Mouse (Mus musculus): ENCODE measurements at regions not wholly inside any gene's neighbourhood (a gene's known extent, or its start where the extent isn't known, plus 50 kb on each side); places are given as distances from the start of the nearest gene placed in this dataset.

- DNase-seq (ENCODE audit: low spot score in 2 of 2) = no peak
These were observed 615.3 kb upstream of the Sall1 start for GRCm38 (mm10) chr8:89658998-89659944.

GRCm38 (mm10) chr8:89655369-89655768 lies 611.4 kb upstream of the Sall1 start:
- no peak for DNase-seq (ENCODE audit: low spot score in 2 of 2)

DNA sequence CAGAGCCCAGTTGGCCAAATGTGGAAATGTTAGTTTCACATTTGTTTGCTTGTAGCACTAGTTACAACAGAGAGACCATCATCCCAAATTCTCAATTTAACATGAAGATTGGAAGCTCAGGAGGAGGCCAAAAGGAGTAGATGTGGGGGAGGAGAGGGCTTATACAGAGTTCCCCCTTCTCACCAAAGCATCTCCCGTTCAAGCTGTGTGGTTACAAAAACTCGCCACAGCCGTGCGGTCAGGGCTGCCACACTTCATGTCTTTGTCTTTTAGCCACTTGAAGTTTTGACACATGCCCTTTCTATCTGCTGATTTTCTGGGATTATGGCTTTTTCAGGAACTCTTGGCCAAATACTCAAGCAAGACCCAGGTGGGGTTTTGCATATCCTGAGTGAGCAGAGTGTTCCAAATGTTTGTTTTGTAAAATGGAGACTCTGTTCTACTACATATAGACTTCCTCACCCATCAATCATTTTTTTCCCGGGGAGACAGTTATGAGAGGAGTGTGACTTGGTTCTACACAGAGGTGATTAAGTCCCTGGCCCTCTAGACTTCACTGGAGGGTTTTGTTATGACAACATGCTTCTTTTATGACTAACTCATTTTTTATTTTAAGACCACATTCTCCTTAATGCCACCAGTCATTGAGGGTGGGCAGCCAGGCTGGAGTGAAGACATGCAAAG lies 605.4 kb upstream of the Sall1 start:
- no peak for DNase-seq (ENCODE audit: low spot score in 2 of 2)

DNA sequence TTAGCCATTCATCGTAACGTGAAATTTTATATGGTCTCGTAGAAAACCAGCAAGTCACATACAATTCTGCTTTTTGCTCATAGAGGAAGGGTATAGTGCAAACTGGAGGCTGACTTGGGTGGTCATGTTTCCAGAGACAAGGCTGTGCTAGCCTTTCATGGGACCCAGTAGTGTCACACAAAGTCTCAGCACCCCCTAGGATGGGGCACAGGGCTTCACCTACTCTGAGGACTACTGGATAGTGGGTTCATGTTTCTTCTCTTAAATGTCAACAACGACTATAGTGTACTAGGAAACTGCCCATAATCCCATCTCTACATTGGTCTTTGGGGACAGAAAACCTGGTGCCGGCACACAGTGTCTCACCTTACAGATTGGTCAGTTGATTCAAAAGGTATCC lies 603.0 kb upstream of the Sall1 start:
- DNase-seq (ENCODE audit: low spot score in 2 of 2) = no peak

DNA sequence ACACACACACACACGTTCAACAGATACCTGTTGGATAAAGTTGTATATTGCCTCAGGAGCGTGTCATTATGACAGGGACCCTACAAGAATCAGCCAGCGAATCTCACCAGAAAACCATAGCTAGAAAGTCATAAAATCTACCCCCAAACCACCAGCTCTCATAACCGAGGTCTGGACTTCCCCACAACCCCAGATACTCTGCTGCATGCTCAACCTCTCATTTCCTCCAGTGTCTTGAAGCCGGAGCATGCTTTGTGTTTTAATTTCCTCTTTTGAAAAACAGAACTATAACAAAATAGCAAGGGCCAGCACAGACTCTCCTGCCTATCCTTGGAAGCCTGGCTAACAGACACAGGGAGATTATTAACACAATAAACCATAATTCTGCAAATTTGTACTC lies 597.4 kb upstream of the Sall1 start:
- no peak for DNase-seq (ENCODE audit: low spot score in 2 of 2)

DNA sequence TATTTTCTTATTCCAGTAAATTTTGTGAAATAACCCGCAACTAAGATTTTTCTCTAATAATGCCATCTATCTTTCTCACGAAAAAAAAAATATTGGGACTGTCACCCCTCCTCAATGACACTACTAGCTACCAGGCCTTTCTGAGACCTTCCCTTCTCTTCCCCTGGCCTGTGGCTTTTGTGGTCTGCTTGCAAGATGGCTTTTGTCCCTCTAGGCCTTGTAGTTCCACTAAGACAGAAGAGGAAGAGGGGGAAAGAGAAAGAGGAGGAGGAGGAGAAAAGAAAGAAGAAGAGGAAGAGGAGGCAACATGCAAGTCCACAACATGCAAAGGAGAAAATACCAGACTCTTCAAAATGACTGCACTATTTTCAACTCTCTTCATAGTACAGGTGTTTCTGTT lies 590.9 kb upstream of the Sall1 start:
- DNase-seq (ENCODE audit: low spot score in 2 of 2) = no peak

- no peak for DNase-seq (ENCODE audit: low spot score in 2 of 2)
These were observed 588.3 kb upstream of the Sall1 start for GRCm38 (mm10) chr8:89632304-89632703.

- no peak for DNase-seq (ENCODE audit: low spot score in 2 of 2)
These were observed 586.6 kb upstream of the Sall1 start for GRCm38 (mm10) chr8:89630540-89630939.

DNA sequence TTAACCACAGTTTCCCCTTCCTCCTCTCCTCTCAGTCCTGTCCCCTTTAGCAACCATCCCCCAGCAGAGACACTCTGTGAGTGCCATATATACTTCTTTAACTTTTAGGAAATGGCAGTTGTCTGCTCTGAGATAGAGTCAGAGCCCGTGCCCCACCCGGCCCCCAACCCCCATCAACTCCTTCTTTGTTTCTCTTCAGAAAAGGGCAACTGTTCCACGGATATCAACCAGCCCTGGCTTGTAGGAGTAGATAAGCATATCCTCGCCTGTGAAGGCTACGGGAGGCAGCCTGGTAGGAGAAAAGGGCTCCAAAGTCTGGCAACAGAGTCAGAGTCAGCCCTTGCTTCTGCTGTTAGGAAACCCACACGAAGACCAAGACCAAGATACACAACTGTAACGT lies 574.1 kb upstream of the Sall1 start:
- DNase-seq (ENCODE audit: low spot score in 2 of 2) = no peak

- no peak for DNase-seq (ENCODE audit: low spot score in 2 of 2)
These were observed 572.0 kb upstream of the Sall1 start for GRCm38 (mm10) chr8:89615863-89616558.

DNA sequence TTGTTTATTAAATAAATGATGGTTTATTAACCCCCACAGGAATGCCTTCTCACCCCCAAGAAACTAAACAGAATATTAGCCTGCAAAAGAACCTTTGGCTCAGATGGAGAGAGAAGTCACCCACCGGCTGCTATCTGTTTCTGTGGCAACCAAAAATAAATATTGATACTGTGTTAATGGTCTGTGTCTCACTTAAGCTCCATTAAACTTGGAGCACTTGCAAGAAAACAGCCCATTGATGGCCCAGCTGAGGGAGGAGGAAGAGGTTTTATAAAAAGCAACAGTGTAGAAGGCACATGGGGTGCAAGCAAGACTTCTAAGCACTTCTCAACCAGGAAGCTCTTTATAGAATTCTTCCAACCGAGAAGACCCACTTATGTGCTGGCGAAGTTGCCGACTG lies 565.1 kb upstream of the Sall1 start:
- no peak for DNase-seq (ENCODE audit: low spot score in 2 of 2)

DNA sequence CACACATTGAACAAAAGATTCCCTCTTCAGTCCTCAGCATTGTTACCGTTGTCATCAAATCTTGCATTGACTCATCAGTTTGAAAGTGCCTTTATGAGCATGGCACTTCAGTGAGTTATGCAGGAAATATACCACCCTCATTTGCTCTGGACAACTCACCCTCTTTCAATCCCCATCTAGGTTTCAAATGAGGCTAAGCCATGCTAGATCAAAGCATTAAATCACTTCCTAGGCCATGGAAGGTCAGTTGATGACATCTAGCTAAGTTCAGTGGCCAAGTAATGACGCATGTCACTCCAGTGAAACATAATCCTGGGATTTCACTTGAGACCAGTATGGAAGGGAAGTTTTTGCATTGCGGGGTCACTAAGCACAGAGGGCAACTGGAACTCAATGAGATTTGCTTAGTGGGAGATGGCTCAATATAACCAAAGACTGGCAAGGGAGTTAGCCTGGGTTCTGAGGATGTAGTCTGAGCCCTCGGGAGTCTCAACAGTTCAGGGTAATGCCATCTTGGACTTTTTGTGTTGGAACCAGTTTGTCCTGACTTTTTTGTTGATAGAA lies 562.0 kb upstream of the Sall1 start:
- DNase-seq (ENCODE audit: low spot score in 2 of 2) = no peak

GRCm38 (mm10) chr8:89604461-89604860 lies 560.5 kb upstream of the Sall1 start:
- DNase-seq (ENCODE audit: low spot score in 2 of 2) = no peak

DNA sequence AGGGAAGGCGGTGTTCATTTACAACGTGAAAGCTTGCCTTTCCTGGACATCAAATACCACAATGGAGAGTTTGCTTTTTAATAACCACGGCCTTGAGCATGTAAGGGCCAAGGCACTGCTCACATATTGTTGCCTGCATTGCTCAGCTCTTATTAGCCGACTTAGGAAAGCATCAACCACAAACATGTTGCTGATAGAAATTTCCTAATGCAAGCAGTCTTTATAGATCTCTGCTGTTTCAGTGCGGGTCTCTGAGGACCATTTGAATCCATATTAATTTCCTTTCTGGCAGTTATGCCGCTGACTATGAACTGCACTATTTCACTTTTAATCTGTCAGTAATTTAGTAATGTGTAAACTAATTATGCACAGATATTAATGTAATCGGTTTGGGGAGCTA lies 552.4 kb upstream of the Sall1 start:
- DNase-seq (ENCODE audit: low spot score in 2 of 2) = no peak

DNA sequence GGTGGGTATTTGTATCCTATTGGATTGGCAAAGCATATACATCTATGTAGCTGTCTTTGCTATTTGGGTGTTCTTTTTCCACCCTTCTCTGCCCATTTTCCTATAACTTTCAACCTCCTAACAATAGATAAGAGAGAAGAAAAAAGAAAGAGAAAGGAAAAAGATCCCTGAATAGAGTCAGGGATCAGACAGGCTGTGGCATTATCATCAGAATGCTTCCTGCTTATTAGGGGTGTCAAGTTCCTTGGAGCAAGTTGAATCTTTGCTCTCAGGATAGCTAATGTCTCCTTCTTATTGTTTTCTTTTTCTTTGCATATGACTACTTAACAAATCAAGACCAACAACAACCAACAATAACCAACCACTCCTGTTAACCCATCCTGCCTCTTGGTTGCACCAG lies 539.1 kb upstream of the Sall1 start:
- no peak for DNase-seq (ENCODE audit: low spot score in 2 of 2)

DNA sequence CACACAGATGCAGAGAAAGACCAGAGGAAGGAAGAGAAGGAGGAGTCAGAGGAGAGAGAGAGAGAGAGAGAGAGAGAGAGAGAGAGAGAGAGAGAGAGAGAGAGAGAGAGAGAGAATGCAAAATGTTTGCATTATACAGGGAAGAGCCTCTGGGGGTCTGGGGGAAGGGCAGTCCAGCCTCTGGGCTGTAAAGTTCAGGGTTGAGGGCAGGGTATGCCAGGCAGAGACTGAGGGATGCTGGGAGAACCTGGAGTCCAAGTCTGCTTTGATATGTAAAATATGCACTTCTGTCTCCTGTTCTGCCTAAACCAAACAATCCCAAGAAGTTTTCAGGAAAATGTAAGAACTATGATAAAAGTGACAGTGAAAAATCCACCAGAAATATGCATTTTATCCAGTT lies 538.6 kb upstream of the Sall1 start:
- DNase-seq (ENCODE audit: low spot score in 2 of 2) = no peak

DNA sequence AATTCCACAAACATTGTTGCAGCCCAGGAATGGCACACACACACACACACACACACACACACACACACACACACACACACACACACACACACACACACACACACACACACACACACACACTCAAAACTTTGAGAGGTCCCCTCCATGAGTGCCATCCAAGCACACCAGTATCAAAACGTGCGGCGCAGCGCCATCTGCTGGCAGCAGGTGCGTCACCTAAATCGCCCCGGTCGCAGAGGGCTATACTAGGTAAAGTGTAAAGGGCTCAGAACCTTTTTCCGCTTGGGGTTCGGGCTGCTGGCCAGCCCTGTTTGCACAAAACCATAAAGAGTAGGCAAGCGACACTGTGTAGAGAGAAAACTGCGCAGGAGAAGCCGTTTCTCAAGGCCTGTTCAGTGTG lies 527.9 kb upstream of the Sall1 start:
- DNase-seq (ENCODE audit: low spot score in 2 of 2) = peak; percentile 69 to 72

DNA sequence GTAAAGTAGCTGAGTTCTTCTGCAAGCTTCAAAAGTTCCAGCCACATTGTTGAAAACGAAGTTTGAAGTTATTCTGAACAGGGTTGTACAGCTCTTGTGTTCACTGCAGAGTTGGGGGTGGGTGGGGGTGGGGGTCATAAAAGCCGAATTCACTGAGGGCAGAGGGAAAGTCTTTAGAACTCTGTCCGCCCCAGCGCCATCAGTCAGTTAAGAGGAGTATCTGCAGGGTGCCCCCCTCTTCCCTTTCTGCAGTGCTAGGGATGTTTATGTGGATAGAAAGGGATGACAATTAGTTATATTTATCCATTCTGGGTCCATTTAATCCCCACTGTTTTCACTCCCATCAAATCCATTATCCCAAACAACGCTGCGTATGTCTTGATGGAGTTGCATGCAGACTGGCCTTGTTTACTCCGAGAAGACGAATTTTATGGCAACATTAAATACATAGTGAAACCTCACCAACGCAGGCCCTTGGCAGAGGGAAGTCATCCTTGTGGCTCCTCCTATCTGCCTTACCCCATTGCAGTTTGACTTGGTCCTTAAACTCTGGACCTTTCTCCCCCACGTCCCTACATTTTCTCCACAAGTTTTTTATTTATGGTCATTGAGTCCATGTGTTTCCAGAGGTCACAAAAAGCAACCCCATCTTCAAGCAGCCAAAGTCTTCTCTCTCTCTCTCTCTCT lies 526.8 kb upstream of the Sall1 start:
- no peak for DNase-seq (ENCODE audit: low spot score in 2 of 2)

DNA sequence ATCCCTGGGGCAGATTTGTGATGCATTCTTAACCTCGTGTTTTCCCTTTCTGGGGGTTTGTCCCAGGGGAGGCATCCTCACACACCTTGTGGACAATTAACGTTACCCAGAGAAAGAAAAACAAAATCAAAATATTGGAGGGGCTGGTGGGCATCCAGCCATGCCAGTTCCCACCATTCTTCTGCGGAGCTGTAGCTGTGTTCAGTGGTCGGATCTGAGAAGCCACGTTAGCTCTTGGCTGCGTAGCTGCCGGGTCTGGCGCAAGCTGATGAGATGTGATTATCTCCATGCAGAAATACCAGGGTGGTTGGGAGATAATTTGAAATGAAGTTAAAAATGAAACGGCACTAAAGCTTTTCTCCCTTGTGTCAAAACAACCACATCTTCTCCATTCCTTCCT lies 525.4 kb upstream of the Sall1 start:
- no peak for DNase-seq (ENCODE audit: low spot score in 2 of 2)

DNA sequence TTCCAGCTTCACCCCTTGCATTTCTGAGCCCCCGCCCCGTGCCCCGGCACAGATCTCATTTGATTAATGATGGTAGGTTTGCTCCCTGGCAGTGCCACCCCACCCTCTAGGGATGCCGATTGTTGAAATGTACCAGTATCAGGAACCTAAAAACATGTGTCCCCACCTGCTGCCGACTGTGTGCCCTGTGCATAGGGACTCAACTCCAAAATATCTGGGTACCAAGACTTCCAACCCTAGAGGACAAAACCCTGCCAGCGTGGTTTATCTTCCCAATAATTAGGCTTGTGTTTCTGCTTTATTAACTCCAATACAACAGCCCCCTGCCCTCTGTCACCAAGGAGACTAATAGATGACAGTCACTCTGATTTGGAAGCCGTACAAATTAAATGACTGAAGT lies 524.7 kb upstream of the Sall1 start:
- DNase-seq (ENCODE audit: low spot score in 2 of 2) = no peak

- DNase-seq (ENCODE audit: low spot score in 2 of 2) = no peak
These were observed 523.0 kb upstream of the Sall1 start for GRCm38 (mm10) chr8:89566986-89567385.
